Mouse (Mus musculus) neural tube, embryonic 15.5 days (tissue): ENCODE data around the gene Abcc9. TPM values are rescaled to one million over a fixed set of nuclear protein-coding genes. Genes with fewer than 3 reads are reported as not detected.

ENCODE experiments used
- ATAC-seq: fragments of 200-750 bp; cut with Nextera tagmentation; 2 replicates; pipeline ENCODE4 v1.8.0; 2017; ENCODE audit warnings: mild to moderate bottlenecking, moderate TSS enrichment, moderate library complexity; ENCODE audit not compliant: low FRiP score
- H3K27ac ChIP-seq: fragments of 300-500 bp; sonication (generic); replicated peaks from 2 replicates; pipeline ENCODE4 v1.5.1; 2015; ENCODE audit warnings: mild to moderate bottlenecking, inconsistent platforms
- H3K27me3 ChIP-seq: fragments of 300-500 bp; sonication (generic); replicated peaks from 2 replicates; pipeline ENCODE4 v1.6.1; 2015; ENCODE audit warnings: inconsistent platforms
- H3K36me3 ChIP-seq: fragments of 300-500 bp; sonication (generic); 2 replicates; pipeline ENCODE4 v1.6.1; 2015; ENCODE audit warnings: inconsistent platforms
- H3K4me1 ChIP-seq: fragments of 300-500 bp; sonication (generic); 2 replicates; pipeline ENCODE4 v1.6.1; 2015; ENCODE audit warnings: inconsistent platforms
- H3K4me2 ChIP-seq: fragments of 300-500 bp; sonication (generic); 2 replicates; pipeline ENCODE4 v1.6.1; 2015; ENCODE audit warnings: inconsistent platforms, mild to moderate bottlenecking, moderate library complexity
- H3K4me3 ChIP-seq: fragments of 300-500 bp; sonication (generic); replicated peaks from 2 replicates; pipeline ENCODE4 v1.5.1; 2015; ENCODE audit warnings: mild to moderate bottlenecking, inconsistent platforms
- H3K9ac ChIP-seq: fragments of 300-500 bp; sonication (generic); replicated peaks from 2 replicates; pipeline ENCODE4 v1.6.1; 2015; ENCODE audit warnings: mild to moderate bottlenecking, inconsistent platforms
- H3K9me3 ChIP-seq: fragments of 300-500 bp; sonication (generic); replicated peaks from 2 replicates; pipeline ENCODE4 v1.6.1; 2016; ENCODE audit warnings: inconsistent platforms
- WGBS: fragments of 180-500 bp; shearing (Covaris S2); methylation state at CpG from one replicate; pipeline ENCODE4 v1.1.7; 2015; ENCODE audit warnings: mixed read lengths; 5-methylcytosine and 5-hydroxymethylcytosine counted together
- polyA plus RNA-seq: library from polyadenylated mRNA; unstranded; fragments of >200 nt; fragmentation: Nextera tagmentation; extraction: Ambion mirVana; gene quantifications from 2 replicates; pipeline ENCODE4 v1.2.1, GENCODE M21; 2015

Abcc9 gene
- polyA plus RNA-seq, 1 experiment from 2014 or later = 2.9 TPM

GRCm38 (mm10) chr6:142540561-142541160, 161.5 kb downstream of the Abcc9 start:
- Histone ChIP-seq H3K27me3 (no peaks in the 10 kb centered on the region), H3K4me2 (no peak overlapping the region), H3K4me3 (no peak overlapping the region), H3K4me1 (no peaks in the 10 kb centered on the region), H3K9ac (no peak overlapping the region), H3K9me3 (no peaks in the 10 kb centered on the region), H3K27ac (no peak overlapping the region), H3K36me3 (no peaks in the 10 kb centered on the region)
- 86% methylated on average over 10 of the region's 10 CpGs for WGBS
- ATAC-seq = no peak

- H3K27me3 ChIP-seq = no peaks in the 10 kb centered on the region
- H3K36me3 ChIP-seq = no peaks in the 10 kb centered on the region
- H3K4me2 ChIP-seq = no peak overlapping the region
- no peak overlapping the region for H3K27ac ChIP-seq
- WGBS = 92% methylated on average over 5 of the region's 5 CpGs
- H3K9me3 ChIP-seq = no peaks in the 10 kb centered on the region
- no peak overlapping the region for H3K9ac ChIP-seq
- H3K4me3 ChIP-seq = no peak overlapping the region
- ATAC-seq = no peak
- H3K4me1 ChIP-seq = no peaks in the 10 kb centered on the region
Observed at GRCm38 (mm10) chr6:142540131-142540530, 162.0 kb downstream of the Abcc9 start.

- no peak overlapping the region for H3K4me3 ChIP-seq
- H3K4me2 ChIP-seq = no peak overlapping the region
- no peaks in the 10 kb centered on the region for H3K27me3 ChIP-seq
- no peak overlapping the region for H3K27ac ChIP-seq
- ATAC-seq = no peak
- no peaks in the 10 kb centered on the region for H3K36me3 ChIP-seq
- no peaks in the 10 kb centered on the region for H3K4me1 ChIP-seq
- no peak overlapping the region for H3K9ac ChIP-seq
- WGBS = 84% methylated on average over 17 of the region's 17 CpGs
- no peaks in the 10 kb centered on the region for H3K9me3 ChIP-seq
Observed at GRCm38 (mm10) chr6:142538503-142538902, 163.6 kb downstream of the Abcc9 start.

Other genes with a start within 250 kb of the Abcc9 start
- 0.38 TPM in 1 of 2 replicates, not detected in the other for gene Gys2, start 229.2 kb downstream of the Abcc9 start, polyA plus RNA-seq
- 526 and 576 TPM in 2 replicates for gene Ldhb, start 194.4 kb downstream of the Abcc9 start, polyA plus RNA-seq
- 13.6 and 19.7 TPM in 2 replicates for gene Kcnj8, start 130.7 kb downstream of the Abcc9 start, polyA plus RNA-seq
- gene Cmas, start 54.4 kb upstream of the Abcc9 start, polyA plus RNA-seq = 164 and 177 TPM in 2 replicates
- 0.08 and 0.12 TPM in 2 replicates for gene Sult6b2, start 102.2 kb upstream of the Abcc9 start, polyA plus RNA-seq